Comparison of ENCODE assay signal across 25 mouse cellular contexts in the genomic region with DNA sequence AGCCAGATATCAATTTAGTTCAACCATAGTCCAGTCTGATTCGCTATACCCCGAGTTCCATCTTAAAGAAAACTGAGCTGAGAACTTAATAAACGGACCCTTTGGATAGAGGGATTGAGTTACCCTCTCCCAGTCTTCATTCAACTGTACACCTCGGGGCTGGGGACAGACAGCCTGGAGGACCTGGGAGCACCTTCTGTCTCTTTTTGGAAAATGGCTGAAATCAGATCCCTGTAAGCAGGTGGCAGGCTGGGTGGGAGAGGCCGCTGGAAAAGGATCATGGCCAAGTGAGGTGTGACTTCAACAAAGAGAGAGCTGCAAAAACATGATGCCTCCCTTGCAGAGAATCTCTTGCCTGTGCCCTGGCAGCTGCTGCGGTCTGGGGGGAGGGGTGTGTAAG. TPM values are rescaled to one million over a fixed set of nuclear protein-coding genes. Genes with fewer than 3 reads are reported as not detected.
"Had no signal": no experiment of that assay in that cellular context is flagged by ENCODE, and none has a peak within 500 bp of the region (broad histone marks: within the 10 kb centered on the region; RNA-seq: fewer than 3 reads in every experiment).

No protein-coding gene starts in this region.

- H3K4me2 ChIP-seq: lung, embryonic 15.5 days; midbrain, embryonic 11.5 days; midbrain, embryonic 13.5 days; midbrain, embryonic 15.5 days; neural tube, embryonic 12.5 days had no signal

- H3K4me3 ChIP-seq: lung, embryonic 15.5 days; megakaryocyte, embryonic 14.5 days; midbrain, embryonic 13.5 days; midbrain, embryonic 15.5 days; neural tube, embryonic 12.5 days had no signal

- H3K36me3 ChIP-seq: lung, embryonic 15.5 days; midbrain, embryonic 13.5 days; midbrain, embryonic 15.5 days; neural tube, embryonic 12.5 days had no signal

- H3K9ac ChIP-seq: lung, embryonic 15.5 days; midbrain, embryonic 13.5 days; midbrain, embryonic 15.5 days; neural tube, embryonic 12.5 days had no signal

- H3K4me1 ChIP-seq: lung, embryonic 15.5 days had no signal

- H3K27ac ChIP-seq: lung, embryonic 15.5 days; macrophage; midbrain, embryonic 13.5 days; midbrain, embryonic 15.5 days; neural tube, embryonic 12.5 days had no signal

- H3K27me3 ChIP-seq: neural tube, embryonic 12.5 days had no signal

- ATAC-seq: lung, postnatal 0 days; midbrain, embryonic 13.5 days; midbrain, embryonic 15.5 days had no signal

- H3K9me3 ChIP-seq: lung, embryonic 15.5 days; midbrain, embryonic 13.5 days; midbrain, embryonic 15.5 days; neural tube, embryonic 12.5 days had no signal

- DNase-seq: lung, adult 2 months; lung, postnatal 14 days; lung, postnatal 36 days; retina, postnatal 1 day; right cerebral cortex, adult 18-20 months; right cerebral cortex, postnatal 25 days; right cerebral cortex, postnatal 4 days; spleen, adult 18-20 months; thymus, adult 18-20 months; thymus, postnatal 14 days; thymus, postnatal 36 days had no signal

RNA-seq across cellular contexts. Expression of a gene that starts 20.2 kb away (rescaled TPM):
- polyA plus RNA-seq: midbrain, embryonic 11.5 days; midbrain, embryonic 13.5 days; midbrain, embryonic 15.5 days; neural tube, embryonic 12.5 days; neural tube, embryonic 14.5 days had no signal

RNA-seq across cellular contexts. Expression of a gene that starts 34.0 kb away (rescaled TPM):
- polyA plus RNA-seq: lung, embryonic 15.5 days; lung, postnatal 0 days; midbrain, embryonic 11.5 days; midbrain, embryonic 13.5 days; midbrain, embryonic 15.5 days; midbrain, postnatal 0 days; neural tube, embryonic 12.5 days; neural tube, embryonic 14.5 days; stomach, embryonic 14.5 days; stomach, embryonic 16.5 days; thymus, postnatal 0 days had no signal

RNA-seq across cellular contexts. Expression of a gene that starts 44.6 kb away (rescaled TPM):
- polyA plus RNA-seq: lung, embryonic 15.5 days; lung, postnatal 0 days; midbrain, embryonic 11.5 days; midbrain, embryonic 13.5 days; midbrain, embryonic 15.5 days; midbrain, postnatal 0 days; neural tube, embryonic 12.5 days; neural tube, embryonic 14.5 days; small intestine, adult 2 months; stomach, embryonic 14.5 days; stomach, embryonic 16.5 days; thymus, postnatal 0 days had no signal

RNA-seq across cellular contexts. Expression of a gene that starts 51.6 kb away (rescaled TPM):
- polyA plus RNA-seq: midbrain, embryonic 11.5 days; neural tube, embryonic 12.5 days had no signal
